Mouse (Mus musculus) right cerebral cortex, postnatal 36 days (tissue): Measurements from ENCODE around the gene Dgcr8.
A peak's percentile ranks its signal among the peaks of the same experiment; 100 is the strongest.

Experiments used
- DNase-seq, 2 experiments: peaks; one replicate each; pipeline ENCODE4 v3.0.0; 2022; ENCODE audit warnings: low spot score in 2 of 2, mixed read lengths in 1 of 2

The Dgcr8 gene

DNA sequence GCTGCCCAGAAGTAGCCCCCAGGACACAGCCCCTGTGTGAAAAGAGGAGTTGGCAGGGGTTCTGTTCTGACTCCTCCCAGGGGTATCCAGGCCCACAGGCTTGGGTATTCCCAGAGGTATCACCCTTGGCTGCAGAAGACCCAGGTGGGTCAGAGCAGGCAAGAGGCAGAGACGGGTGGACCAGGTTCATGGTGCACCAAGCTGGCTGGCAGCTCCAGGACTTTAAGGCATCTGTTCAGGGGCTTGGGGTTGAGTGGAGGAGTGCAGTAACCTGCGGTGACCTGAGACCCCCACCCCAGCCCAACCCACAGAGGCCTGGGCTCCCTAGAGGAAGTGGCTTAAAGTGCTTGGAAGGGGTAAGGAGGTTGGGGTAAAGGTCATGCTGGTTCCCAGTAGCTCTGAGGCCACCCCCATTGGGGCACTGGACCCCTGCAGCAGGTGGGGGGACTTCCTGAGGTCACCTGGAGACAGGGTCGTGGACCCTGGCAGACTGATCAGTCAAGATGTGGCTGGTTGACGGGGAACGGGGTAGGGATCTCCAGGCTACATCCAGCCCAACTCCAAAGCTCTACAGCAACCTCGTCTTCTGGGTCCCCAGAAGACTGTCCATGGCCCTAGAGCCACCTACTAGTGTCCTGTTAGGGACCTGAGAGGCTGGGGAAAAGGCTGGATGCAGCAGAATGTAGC lies 68.0 kb downstream of the Dgcr8 start:
- DNase-seq, result no peak

GRCm38 (mm10) chr16:18220001-18220400 lies 69.0 kb downstream of the Dgcr8 start:
- DNase-seq, result no peak

DNA sequence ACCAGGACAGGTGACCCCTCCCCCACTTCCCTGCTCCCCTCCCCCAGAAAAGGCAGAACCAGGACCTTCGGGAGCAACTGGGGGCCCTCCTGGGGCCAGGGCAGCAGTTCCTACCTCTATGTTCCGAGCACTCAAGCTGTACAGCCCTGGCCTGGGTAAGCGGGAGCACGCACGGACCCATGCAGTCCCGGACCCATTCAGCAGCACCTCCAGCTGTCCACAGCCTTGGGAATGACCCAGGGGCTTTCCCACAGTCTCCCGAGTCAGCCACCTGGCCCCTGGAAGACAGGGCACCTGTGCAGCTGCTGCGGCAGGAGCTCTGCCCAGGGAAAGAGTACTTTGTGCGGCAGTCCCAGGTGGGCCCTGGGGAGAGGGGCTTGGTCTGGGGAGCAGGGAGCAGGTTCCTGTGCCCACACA lies 70.5 kb downstream of the Dgcr8 start:
- no peak for DNase-seq

- DNase-seq, result no peak
Measured at GRCm38 (mm10) chr16:18217579-18217978, 71.5 kb downstream of the Dgcr8 start, which contains the start of gene Ccdc188. Ccdc188 (plus strand) TSS chr16:18217879.

GRCm38 (mm10) chr16:18214858-18215257 lies 74.2 kb downstream of the Dgcr8 start:
- no peak for DNase-seq

- peak; percentile 70 to 78 for DNase-seq
Measured at GRCm38 (mm10) chr16:18213689-18214088, 75.4 kb downstream of the Dgcr8 start.

- DNase-seq, result peak; percentile 86
Measured at GRCm38 (mm10) chr16:18211417-18212171, 77.5 kb downstream of the Dgcr8 start.

DNA sequence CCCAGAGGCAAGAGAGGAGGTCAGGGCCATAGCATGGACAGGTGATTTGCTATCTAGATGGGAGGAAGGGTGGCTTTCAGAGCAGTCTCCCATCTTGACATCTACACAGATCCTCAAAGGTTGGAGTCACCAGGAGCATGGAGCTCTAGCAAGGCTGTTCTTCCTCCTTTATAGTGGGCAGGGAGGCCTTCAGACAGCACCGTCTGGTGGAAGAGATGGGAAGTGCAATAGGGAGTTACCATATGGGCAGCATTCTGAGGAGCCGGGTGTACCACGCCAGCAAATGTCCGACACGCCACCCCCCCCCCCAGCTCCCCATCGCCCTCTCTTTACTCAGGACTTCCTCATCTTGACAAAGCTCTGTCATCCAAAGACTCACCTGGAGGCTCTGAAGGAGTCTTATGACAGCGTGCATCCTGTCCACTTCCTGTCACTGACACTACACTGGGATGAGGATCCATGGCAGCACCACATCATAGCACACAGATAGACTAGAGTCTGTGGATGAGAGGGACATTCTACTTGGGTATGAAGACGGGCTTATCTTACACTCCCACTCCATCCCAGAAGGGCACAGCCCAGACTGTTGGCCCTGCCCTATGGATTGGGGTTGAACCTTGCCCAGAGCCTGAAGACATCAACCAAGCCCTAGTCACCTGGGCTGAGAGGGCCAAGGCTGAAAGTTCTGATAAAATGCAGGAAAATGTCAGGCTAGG lies 78.2 kb downstream of the Dgcr8 start:
- no peak for DNase-seq
